Mouse (Mus musculus): ENCODE measurements around the gene Dimt1.
"Not testable (repeated sequence)": the region's sequence is repeated elsewhere in the genome, so short reads cannot be mapped to it uniquely, and the experiment has no call there.

The Dimt1 gene

DNA sequence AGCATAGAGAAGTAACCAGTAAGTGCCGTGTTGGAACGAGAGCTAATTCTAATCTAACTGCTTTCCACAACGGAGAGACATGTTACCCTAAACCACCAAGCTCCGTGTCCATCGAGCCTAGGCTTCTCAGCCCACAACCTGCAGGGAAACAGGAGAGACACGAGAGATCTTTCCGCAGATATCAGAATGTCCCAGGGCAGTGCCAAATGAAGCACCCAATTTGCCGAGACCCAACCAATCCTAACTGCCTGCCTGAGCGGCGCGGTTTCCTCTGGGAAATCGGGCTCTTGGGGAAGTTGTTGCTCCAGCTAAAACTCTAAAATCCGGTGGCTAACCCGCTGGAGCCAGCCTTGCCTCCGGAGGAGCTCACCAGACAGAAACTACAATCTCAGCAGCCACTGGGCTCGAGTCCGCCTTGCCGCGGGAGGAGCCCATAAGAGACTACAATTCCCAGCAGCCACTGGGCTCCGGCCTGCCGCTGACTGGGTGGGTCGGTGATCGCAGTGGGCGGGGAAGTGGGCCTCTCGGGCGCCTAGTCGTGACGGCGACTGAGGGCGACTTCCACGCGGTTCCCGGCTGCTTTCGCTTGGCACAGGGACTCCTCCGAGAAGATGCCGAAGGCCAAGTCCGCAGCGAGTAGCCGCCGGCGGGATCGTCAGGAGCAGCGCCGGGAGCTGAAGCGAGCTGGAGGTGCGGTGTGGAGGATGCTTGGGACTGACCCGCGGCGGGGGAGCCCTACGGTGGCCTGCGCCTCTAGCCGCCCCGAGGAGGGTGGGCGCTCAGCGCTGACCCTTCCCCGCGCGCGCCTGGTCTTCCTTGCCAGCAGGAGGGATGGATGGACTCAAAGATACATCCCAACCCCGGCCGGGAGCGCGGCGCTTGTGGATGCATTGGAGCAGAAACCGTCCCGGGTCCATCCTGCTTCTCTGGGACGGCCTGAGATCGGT lies at the start of gene Dimt1:
Dimt1 (plus strand) TSS at position 534 of the 947 bp plus-strand sequence.
- peak; percentile 92 for DNase-seq (ENCODE audit: low read depth)

- no peak for DNase-seq (ENCODE audit: low read depth)
Measured at GRCm38 (mm10) chr13:106904637-106905036, 42.3 kb upstream of the Dimt1 start.

DNA sequence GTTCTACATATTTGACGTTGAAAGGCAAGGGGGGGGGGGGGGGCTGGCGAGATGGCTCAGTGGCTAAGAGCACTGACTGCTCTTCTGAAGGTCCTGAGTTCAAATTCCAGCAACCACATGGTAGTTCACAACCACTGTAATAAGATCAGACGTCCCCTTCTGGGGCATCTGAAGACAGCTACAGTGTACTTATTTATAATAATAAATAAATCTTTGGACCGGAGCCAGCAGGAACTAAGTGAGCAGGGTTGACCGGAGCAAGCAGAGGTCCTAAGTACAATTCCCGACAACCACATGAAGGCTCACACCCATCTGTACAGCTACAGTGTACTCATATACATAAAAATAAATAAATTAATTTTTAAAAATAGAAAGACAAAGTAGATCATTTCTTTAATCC lies 41.8 kb upstream of the Dimt1 start:
- not testable (repeated sequence) for DNase-seq (ENCODE audit: low read depth)

GRCm38 (mm10) chr13:106907273-106907672 lies 39.7 kb upstream of the Dimt1 start:
- no peak for DNase-seq (ENCODE audit: low read depth)

GRCm38 (mm10) chr13:106910096-106910495 lies 36.8 kb upstream of the Dimt1 start:
- DNase-seq (ENCODE audit: low read depth) = no peak

GRCm38 (mm10) chr13:106913125-106913736 lies 33.7 kb upstream of the Dimt1 start:
- DNase-seq (ENCODE audit: low read depth) = no peak

GRCm38 (mm10) chr13:106918322-106919050 lies 28.4 kb upstream of the Dimt1 start:
- DNase-seq (ENCODE audit: low read depth) = peak; percentile 78

GRCm38 (mm10) chr13:106925921-106926320 lies 21.0 kb upstream of the Dimt1 start:
- DNase-seq (ENCODE audit: low read depth) = not testable (repeated sequence)

DNA sequence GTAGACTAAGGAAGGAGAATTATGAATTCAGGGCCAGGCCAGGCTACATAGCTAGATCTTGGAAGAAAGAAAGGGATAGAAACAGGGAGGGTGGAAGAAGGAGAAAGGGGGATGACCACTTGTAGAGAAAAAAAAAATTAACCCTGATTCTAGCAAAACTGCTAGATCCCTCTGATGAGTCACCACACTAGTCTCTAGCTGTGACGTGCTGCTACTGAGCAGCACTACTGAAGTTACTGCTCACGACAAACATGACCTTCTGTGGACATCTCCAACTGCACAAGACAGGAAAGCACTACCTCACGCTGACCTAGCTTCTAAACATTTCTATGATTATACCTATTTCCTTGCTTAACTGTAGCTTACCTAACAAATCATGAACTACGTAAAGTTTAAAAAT lies 18.6 kb upstream of the Dimt1 start:
- DNase-seq (ENCODE audit: low read depth) = peak; percentile 57

DNA sequence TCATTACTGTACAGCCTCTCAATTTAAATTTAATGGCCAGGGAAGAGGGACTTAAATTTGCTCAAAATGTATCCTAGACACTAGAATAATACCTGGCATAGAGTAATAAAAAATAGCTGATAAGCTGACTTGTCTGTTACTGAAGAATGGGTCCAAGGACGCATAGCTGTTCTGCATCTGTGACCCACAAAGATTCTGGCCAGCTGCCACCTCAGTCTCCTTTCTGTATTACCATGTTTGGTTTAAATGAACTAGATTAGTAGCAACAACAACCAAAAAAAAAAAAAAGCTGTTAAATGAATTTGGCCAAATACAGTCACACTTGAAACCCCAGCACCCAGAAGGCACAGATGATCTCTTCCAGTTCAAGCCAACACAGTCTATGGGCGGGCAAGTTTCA lies 17.7 kb upstream of the Dimt1 start:
- no peak for DNase-seq (ENCODE audit: low read depth)

DNA sequence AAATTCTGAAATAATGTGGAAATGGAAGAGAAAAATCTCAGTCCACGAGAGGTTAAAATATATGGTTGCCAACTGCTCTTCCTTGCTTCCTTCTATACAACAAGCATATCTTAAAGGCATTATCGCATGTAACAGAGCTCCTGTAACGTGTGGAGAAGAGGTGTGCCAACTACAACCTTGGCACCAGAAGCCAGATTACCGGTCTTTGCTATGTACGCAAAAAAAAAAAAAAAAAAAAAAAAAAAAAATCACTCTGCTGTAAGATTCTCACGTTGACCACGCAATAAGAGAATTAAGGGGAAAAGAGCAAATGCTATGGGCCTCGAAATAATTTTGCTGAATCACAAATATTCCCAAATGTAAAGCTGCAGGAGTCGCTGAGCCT lies 11.1 kb upstream of the Dimt1 start:
- no peak for DNase-seq (ENCODE audit: low read depth)

- peak; percentile 95 for DNase-seq (ENCODE audit: low read depth)
Measured at GRCm38 (mm10) chr13:106936256-106937137, 10.4 kb upstream of the Dimt1 start, which contains the start of gene Ipo11. Gene Ipo11 (minus strand): TSS chr13:106936958.

DNA sequence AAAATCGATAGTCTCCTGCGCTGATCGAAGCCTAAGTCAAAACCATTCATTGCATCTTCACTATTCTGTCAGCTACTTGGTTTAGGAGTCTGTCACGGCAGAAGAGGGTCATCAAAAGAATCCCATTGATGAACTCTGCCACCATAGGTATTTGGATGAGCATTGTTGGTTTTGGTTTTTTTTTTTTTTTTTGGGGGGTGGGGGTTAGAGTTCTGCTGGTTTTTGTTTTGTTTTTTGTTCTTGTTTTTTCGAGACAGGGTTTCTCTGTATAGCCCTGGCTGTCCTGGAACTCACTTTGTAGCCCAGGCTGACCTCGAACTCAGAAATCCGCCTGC lies 9.8 kb upstream of the Dimt1 start:
- DNase-seq (ENCODE audit: low read depth) = no peak

- peak; percentile 73 for DNase-seq (ENCODE audit: low read depth)
Measured at GRCm38 (mm10) chr13:106941211-106941976, 5.5 kb upstream of the Dimt1 start.

DNA sequence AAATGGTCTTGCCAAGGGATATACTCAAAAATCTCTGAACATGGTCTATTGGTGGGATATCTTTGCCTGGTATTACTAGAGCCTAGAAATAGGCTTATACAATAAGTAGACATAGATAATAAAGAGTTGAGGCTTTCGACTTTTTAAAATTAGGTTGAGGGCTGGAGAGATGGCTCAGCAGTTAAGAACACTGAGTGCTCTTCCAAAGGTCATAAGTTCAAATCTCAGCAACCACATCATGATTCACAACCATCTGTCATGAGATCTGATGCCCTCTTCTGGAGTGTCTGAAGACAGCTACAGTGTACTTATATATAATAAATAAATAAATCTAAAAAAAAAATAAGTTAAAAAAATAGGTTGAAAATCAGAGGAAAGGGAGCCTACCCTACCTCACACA lies 4.2 kb upstream of the Dimt1 start:
- peak; percentile 52 for DNase-seq (ENCODE audit: low read depth)

- no peak for DNase-seq (ENCODE audit: low read depth)
Measured at GRCm38 (mm10) chr13:106945518-106945917, 1.4 kb upstream of the Dimt1 start.

DNA sequence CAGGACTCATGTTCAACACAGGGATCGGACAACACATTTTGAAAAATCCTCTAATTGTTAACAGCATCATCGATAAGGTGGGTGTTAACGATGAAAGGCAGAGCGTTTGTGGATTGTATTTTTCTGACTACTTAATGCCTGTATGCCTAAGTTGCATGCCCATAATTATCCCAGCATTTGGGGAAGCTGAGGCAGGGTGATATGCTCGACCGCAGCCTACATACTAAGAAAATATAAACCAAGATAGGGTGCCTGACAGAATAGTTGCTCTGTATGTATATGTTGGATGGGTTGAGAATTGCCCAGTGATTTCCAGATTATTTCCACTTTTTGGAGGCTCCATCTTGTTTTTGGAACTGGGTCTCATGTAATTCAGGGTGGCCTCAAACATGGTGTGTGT lies 656 bp downstream of the Dimt1 start:
- DNase-seq (ENCODE audit: low read depth) = no peak

DNA sequence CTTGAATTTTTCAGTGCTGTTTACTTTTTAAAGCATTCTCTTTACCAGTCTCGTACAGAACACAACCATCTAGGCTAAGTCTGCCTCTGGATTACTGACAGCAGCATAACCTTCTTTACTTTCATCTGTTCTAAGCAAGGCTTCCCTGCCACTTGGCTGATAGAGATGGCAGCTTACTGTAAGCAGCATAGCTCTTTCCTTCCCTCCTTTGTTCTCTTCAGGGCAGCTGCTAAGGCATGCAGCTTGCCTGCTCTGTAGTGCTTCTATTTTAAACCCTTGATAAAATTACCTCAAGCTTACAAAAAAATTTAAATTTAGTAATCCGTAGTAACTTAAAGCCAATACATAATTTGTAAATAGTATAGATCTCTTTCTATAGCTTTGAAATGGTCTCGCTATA lies 8.0 kb downstream of the Dimt1 start:
- no peak for DNase-seq (ENCODE audit: low read depth)

DNA sequence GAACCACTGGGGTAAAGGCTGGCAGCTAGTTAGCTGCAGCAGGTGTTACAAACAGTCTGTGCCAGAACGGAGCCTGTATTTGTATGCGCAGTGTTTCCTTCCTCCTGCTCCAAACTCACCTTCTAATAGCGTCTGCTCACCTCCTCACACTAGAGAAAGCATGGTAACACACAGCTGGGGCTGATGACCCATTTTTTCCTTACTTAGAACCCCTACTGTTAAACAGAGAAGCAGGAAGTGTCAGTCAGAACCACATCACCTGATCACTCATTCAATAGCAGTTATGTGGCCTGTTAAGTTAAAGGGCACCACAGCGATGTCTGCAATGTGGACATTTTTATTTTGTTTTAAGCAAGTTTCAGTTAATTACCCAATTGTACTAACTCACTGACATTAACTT lies 10.6 kb downstream of the Dimt1 start:
- DNase-seq (ENCODE audit: low read depth) = no peak

DNA sequence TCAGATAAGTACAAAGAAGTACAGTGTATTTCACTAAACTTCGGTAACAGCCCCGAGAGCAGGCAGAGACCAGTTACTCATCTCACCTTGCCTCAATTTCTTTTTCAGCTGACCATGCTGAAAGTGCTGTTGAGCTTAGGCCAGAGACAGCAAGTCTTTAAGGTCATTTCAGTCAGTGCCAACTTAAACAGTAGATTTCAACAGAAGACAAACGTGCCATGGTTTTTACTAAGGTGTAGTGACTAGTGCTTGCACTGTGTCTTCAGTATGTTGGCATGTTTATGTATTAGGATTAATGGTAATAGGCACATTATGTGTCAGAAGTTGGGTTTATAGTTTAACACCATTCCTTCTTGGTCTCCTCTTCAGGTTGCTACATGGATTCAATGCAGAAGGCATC lies 11.4 kb downstream of the Dimt1 start:
- no peak for DNase-seq (ENCODE audit: low read depth)

- DNase-seq (ENCODE audit: low read depth) = no peak
Measured at GRCm38 (mm10) chr13:106960557-106960956, 13.6 kb downstream of the Dimt1 start.

All from 416B (cell line).